Mouse (Mus musculus) lung, adult 2 months (tissue): ENCODE measurements around the gene Acad9. TPM values are rescaled to one million over a fixed set of nuclear protein-coding genes. Genes with fewer than 3 reads are reported as not detected.

ENCODE experiments used
- DNase-seq: peaks from one replicate; pipeline ENCODE4 v3.0.0; 2022
- H3K4me1 ChIP-seq: fragments of 200-500 bp; 2 replicates; pipeline ENCODE4 v1.6.1; 2011; ENCODE audit warnings: low read length; ENCODE audit not compliant: control insufficient read depth, insufficient read depth
- H3K4me3 ChIP-seq: fragments of 200-500 bp; replicated peaks from 2 replicates; pipeline ENCODE3; 2011; ENCODE audit warnings: low read depth, mild to moderate bottlenecking, control low read depth, low read length; ENCODE audit errors: extremely low read depth
- CTCF ChIP-seq: fragments of 200-500 bp; IDR thresholded peaks from 2 replicates; pipeline ENCODE4 v1.5.1; 2011; ENCODE audit warnings: mild to moderate bottlenecking, low read length, control low read depth; ENCODE audit not compliant: insufficient read depth
- POLR2A ChIP-seq: fragments of 200-500 bp; IDR thresholded peaks from 2 replicates; pipeline ENCODE4 v1.6.1; 2011; ENCODE audit warnings: low read depth, mild to moderate bottlenecking, control low read depth, low read length, borderline replicate concordance; ENCODE audit errors: extremely low read depth
- WGBS: fragments of 180-500 bp; shearing (Covaris S2); methylation state at CpG from one replicate; pipeline ENCODE4 v1.1.7; 2018; 5-methylcytosine and 5-hydroxymethylcytosine counted together
- polyA plus RNA-seq: library from polyadenylated mRNA; depleted of rRNA; stranded (reverse); fragments of >200 nt; gene quantifications from 2 replicates; pipeline ENCODE4 v1.2.3, GENCODE M21; 2012

The Acad9 gene
- polyA plus RNA-seq, 1 experiment = 17.1 TPM

DNA sequence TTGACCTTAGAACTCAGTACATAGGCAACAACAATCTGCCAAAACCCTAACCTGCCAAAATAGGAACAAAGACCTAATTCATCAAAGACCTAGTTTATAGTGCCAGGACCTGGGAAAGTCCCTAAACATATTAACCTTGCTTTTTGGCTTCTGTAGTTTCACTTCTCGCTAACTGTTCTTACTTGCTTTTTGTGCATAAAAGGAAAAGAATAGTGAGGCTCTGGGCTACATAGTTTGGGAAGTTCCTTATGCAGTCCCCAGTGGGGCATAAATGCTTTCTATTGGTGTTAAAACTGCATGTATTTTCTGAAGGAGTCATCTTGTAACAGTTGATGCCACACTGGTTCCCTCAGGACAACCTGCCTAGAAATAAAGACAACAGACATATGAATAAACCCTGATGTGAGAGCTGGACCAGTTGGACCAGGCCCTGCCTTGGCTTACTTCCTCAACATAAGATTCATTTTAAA lies 1.2 kb upstream of the Acad9 start:
- H3K4me1 ChIP-seq = peaks cover 5% of the 10 kb centered on the region; the same call in 1 of the 2 replicates
- DNase-seq = no peak
- H3K4me3 ChIP-seq = no peak overlapping the region
- TF ChIP-seq POLR2A (no peak), CTCF (no peak)
- WGBS = 77% methylated on average over 1 of the region's 1 CpGs

DNA sequence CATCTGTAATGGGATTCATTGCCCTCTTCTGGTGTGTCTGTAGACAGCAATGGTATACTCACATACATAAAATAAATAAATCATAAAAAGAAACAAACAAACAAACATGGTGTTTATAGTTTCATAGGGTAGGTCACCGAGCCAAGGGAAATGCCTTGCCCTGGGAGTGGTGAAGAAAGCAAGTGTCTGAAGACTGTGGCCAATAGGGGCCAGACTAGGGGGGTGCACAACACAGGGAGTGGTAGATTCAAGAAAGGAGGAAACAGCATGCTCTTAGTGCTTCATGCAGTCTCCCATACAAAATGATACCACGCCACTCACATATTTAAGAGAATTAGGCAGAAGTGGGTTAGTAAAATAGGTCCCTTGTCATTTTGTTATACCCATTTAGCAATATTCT lies 613 bp upstream of the Acad9 start:
- 85% methylated on average over 2 of the region's 2 CpGs for WGBS
- DNase-seq = no peak
- TF ChIP-seq CTCF (no peak), POLR2A (no peak)
- Histone ChIP-seq H3K4me3 (peak overlapping the region; percentile 82), H3K4me1 (peaks cover 5% of the 10 kb centered on the region; the same call in 1 of the 2 replicates)

DNA sequence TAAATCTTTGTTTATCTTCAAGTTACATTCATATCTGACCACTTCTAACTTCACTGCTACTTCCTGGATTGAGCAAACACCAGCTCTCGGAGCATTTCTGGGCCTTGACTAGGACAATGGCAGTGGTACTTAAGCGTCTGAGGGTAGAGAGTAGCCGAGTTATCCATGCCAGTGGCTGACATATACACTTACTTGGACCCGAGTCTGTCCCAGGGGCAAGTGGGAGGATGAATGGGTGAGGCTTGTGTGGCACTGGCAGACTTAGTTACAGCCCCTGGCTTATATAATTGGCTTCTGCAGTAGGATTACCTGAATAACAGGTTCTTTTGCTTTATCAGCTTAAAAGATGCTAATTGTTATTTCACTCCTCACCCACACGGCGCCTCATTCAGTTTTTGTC lies 2.0 kb downstream of the Acad9 start:
- 73% methylated on average over 6 of the region's 6 CpGs for WGBS
- H3K4me1 ChIP-seq = peaks cover 5% of the 10 kb centered on the region; the same call in 1 of the 2 replicates
- H3K4me3 ChIP-seq = no peak overlapping the region
- no peak for DNase-seq
- TF ChIP-seq POLR2A (no peak), CTCF (no peak)

DNA sequence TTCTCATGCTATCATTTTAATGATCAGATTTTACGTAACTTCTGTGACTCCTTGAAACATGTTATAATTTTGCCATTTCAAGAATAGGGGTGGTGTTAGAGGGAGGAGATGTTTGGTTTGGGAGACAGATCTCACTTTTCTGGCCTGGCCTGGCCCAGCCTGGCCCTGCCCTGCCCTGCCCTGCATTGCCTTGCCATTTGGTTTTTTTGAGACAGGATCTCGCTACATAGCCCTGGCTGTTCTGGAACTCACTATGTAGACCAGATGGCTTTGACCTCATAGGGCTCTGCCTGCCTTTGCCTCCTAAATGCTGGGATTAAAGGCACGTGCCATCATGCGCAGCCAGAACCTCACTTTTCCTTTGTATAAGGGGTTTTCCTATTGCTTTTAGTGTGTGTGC lies 4.7 kb downstream of the Acad9 start:
- WGBS = 97% methylated on average over 4 of the region's 4 CpGs
- H3K4me1 ChIP-seq = peaks cover 2% of the 10 kb centered on the region; the same call in 1 of the 2 replicates
- no peak for DNase-seq
- no peak for TF ChIP-seq CTCF
- no peak for TF ChIP-seq POLR2A
- no peak overlapping the region for H3K4me3 ChIP-seq

DNA sequence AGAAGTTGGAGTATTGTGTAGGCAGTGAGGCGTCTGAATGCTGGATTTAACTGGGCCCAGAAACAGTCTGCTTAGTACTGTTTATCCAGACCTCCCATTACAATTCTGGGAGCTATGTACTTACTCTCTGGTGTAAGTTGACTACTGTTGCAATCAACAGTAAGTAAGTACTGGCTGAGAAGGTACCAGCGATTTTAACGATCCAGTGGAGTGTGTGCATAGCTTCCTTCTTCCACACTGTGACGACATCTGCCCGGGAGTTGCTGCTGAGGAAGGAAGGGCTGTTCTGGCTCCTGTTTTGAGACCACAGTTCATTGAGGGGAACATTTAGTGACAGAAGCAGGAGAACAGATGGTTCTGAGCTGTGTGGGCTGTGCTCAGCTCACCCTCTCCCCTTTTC lies 5.3 kb downstream of the Acad9 start:
- Histone ChIP-seq H3K4me3 (no peak overlapping the region), H3K4me1 (peaks cover 2% of the 10 kb centered on the region; the same call in 1 of the 2 replicates)
- WGBS = 73% methylated on average over 5 of the region's 5 CpGs
- no peak for TF ChIP-seq CTCF
- no peak for TF ChIP-seq POLR2A
- no peak for DNase-seq

DNA sequence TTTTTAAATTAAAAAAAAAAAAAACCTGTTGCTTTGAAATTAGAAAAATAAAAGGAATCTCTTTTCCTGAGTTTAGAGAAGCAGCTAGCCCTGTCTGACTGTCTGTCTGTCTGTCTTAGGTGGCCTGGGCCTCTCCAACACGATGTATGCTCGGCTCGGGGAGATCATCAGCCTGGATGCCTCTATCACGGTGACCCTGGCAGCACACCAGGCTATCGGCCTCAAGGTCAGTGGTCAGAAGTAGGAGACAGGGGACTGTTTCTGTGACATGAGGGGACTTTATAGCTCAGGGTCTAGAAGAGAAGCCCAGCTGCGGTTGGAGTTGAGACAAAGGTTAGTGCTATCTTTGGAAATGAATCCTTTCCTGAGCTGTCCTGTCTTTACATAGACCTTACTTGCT lies 8.5 kb downstream of the Acad9 start:
- 94% methylated on average over 6 of the region's 6 CpGs for WGBS
- Histone ChIP-seq H3K4me1 (no peaks in the 10 kb centered on the region), H3K4me3 (no peak overlapping the region)
- no peak for DNase-seq
- TF ChIP-seq CTCF = no peak

DNA sequence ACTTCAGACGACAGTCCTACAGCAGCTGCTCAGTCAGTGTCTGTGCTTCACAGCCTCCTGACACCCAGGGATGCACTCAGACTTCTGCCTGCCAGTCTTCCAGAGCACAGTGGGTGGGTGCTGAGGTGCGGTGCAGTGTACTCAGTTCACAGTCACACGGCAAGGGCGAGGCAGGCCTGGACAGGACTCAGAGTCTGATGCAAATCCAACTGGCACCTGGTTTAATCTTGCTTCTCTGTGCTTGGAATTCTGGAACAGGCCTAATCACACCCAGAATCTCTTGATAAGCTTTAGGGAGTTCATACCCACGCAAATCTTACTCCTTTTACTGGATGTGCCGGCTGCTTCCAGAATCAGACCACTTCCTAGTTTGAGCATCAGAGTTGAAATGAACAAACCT lies 9.7 kb downstream of the Acad9 start:
- no peak for TF ChIP-seq CTCF
- no peak for TF ChIP-seq POLR2A
- Histone ChIP-seq H3K4me1 (no peaks in the 10 kb centered on the region), H3K4me3 (no peak overlapping the region)
- DNase-seq = no peak
- WGBS = 96% methylated on average over 6 of the region's 6 CpGs

DNA sequence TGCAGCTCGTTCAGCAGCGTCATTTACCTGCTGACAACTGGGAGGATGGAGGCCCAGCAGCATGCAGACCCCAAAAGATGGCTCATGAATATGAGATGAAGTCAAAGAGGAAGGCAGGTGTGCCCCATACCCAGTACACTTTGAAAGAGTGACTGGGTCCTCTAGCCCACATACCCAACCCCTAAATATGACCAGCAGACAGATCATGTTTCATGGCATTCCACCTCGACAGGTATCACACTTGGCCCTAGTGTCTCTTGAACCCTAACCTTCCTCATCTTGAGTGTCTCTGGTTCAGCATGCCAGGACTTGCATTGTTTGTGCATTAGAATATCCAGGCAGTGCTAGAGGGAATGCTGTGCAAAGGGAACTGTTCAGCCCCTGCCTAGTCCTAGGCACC lies 11.6 kb downstream of the Acad9 start:
- WGBS = 89% methylated on average over 3 of the region's 3 CpGs
- no peak for DNase-seq

DNA sequence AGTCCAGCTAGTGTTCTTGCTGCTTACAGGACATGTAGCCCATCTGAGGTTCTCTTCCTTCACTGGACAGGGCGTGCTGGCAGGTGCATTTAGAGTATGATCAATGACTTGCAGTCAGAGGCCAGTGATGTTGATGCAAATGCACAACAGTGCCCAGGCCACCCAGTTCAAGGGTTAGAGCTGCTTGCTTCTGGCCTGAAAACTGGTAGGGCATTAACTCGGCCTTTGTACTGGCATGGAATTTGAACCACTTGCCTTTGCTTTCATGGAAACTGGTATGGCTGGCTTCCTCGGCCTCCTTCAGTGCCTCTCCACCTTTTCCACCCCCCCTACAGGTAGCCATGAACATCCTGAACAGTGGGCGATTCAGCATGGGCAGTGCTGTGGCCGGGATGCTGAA lies 14.1 kb downstream of the Acad9 start:
- Histone ChIP-seq H3K4me3 (no peak overlapping the region), H3K4me1 (no peaks in the 10 kb centered on the region)
- no peak for DNase-seq
- TF ChIP-seq CTCF (no peak), POLR2A (no peak)
- 92% methylated on average over 5 of the region's 5 CpGs for WGBS

More for the DNA sequence above, 11.6 kb downstream of the Acad9 start:
- TF ChIP-seq CTCF = no peak
- no peak for TF ChIP-seq POLR2A
- H3K4me3 ChIP-seq = no peak overlapping the region
- no peaks in the 10 kb centered on the region for H3K4me1 ChIP-seq

DNA sequence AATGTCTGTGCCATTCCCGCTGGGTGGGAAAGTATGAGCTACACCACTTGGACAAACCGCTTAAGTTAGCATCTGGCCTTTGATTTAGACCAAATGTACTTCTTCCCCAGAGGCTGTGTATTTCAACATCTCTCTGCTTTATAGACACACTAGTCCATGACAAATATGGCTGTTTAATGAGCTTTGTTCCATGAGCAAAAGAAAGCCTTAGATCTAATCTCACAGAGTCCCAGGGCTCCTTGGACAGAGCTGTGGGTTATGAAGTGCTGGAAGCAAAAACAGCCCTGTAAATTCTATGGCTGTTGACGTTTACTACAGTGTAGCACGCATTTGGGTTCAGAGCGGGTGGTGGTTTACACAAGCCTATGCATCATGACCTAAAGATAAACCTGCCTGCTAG lies 15.0 kb downstream of the Acad9 start:
- DNase-seq = no peak
- no peak overlapping the region for H3K4me3 ChIP-seq
- TF ChIP-seq CTCF = no peak
- no peak for TF ChIP-seq POLR2A
- WGBS = 96% methylated on average over 5 of the region's 5 CpGs
- no peaks in the 10 kb centered on the region for H3K4me1 ChIP-seq
